Mouse (Mus musculus) liver, postnatal 0 days (tissue): ENCODE data around the gene H2-Ab1.

Experiments used
- CTCF ChIP-seq: sonication (generic); IDR thresholded peaks from 2 replicates; pipeline ENCODE4 v1.5.1; 2016; ENCODE audit warnings: antibody characterized with exemption, low read depth
- EP300 ChIP-seq: IDR thresholded peaks from 2 replicates; pipeline ENCODE4 v1.6.1; 2016; ENCODE audit warnings: antibody characterized with exemption, low read depth, mild to moderate bottlenecking

GRCm38 (mm10) chr17:34249878-34250277 is 7.6 kb upstream of the H2-Ab1 start:
- TF ChIP-seq EP300 (no peak), CTCF (peak; percentile 84)
